Mouse (Mus musculus) embryonic facial prominence, embryonic 12.5 days (tissue): ENCODE data around the gene Frmd4a. TPM values are rescaled to one million over a fixed set of nuclear protein-coding genes. Genes with fewer than 3 reads are reported as not detected.
"Not testable (repeated sequence)": the region's sequence is repeated elsewhere in the genome, so short reads cannot be mapped to it uniquely, and the experiment has no call there.

ENCODE experiments used
- ATAC-seq: fragments of 200-750 bp; cut with Nextera tagmentation; 2 replicates; pipeline ENCODE4 v1.8.0; 2017; ENCODE audit not compliant: insufficient number of reproducible peaks, insufficient read depth, low FRiP score, low TSS enrichment
- H3K27ac ChIP-seq: fragments of 300-500 bp; sonication (generic); 2 replicates; pipeline ENCODE4 v1.5.1; 2016; ENCODE audit warnings: mild to moderate bottlenecking
- H3K27me3 ChIP-seq: fragments of 300-500 bp; sonication (generic); 2 replicates; pipeline ENCODE4 v1.6.1; 2016; ENCODE audit warnings: mild to moderate bottlenecking, moderate library complexity
- H3K36me3 ChIP-seq: fragments of 300-500 bp; sonication (generic); 2 replicates; pipeline ENCODE4 v1.6.1; 2016; ENCODE audit warnings: mild to moderate bottlenecking
- H3K4me1 ChIP-seq: fragments of 300-500 bp; sonication (generic); 2 replicates; pipeline ENCODE4 v1.6.1; 2016
- H3K4me2 ChIP-seq: fragments of 300-500 bp; sonication (generic); replicated peaks from 2 replicates; pipeline ENCODE4 v1.6.1; 2016; ENCODE audit warnings: mild to moderate bottlenecking, moderate library complexity
- H3K4me3 ChIP-seq: fragments of 300-500 bp; sonication (generic); 2 replicates; pipeline ENCODE4 v1.5.1; 2016; ENCODE audit warnings: mild to moderate bottlenecking
- H3K9ac ChIP-seq: fragments of 300-500 bp; sonication (generic); 2 replicates; pipeline ENCODE4 v1.6.1; 2016; ENCODE audit warnings: mild to moderate bottlenecking, moderate library complexity
- H3K9me3 ChIP-seq: fragments of 300-500 bp; sonication (generic); 2 replicates; pipeline ENCODE4 v1.6.1; 2016; ENCODE audit warnings: mild to moderate bottlenecking, moderate library complexity
- WGBS: fragments of 180-500 bp; shearing (Covaris S2); methylation state at CpG from one replicate; pipeline ENCODE4 v1.1.7; 2016; 5-methylcytosine and 5-hydroxymethylcytosine counted together
- polyA plus RNA-seq: library from polyadenylated mRNA; unstranded; fragments of >200 nt; fragmentation: Nextera tagmentation; extraction: Ambion mirVana; gene quantifications from 2 replicates; pipeline ENCODE4 v1.2.1, GENCODE M21; 2016

The Frmd4a gene
- polyA plus RNA-seq, 1 experiment from 2014 or later: 58.7 TPM

DNA sequence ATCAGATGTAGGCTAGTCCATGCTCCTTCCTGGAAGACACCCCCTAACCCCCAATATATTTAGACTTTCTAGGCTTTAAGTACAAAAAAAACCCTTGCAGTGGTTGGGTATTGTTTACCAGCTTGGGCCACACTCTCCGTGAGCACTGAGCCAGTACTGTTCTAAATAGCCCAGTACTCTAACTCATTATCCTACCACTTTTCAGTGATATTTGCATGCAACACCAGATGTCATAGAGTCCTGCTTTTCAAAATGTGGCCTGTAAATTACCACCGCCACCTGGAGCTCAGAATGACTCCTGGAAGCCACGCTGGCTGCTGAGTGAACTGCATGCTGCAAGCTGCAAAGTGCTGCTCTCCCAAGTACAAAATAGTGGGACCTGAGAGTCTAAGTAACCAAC, 590.7 kb downstream of the Frmd4a start:
- no peaks in the 10 kb centered on the region for H3K4me1 ChIP-seq
- ATAC-seq: no peak
- H3K9ac ChIP-seq: no peak overlapping the region
- 67% methylated on average over 3 of the region's 3 CpGs for WGBS
- no peak overlapping the region for H3K27ac ChIP-seq
- H3K36me3 ChIP-seq: peaks cover 97% of the 10 kb centered on the region
- H3K9me3 ChIP-seq: no peaks in the 10 kb centered on the region
- H3K4me2 ChIP-seq: no peak overlapping the region
- no peaks in the 10 kb centered on the region for H3K27me3 ChIP-seq
- H3K4me3 ChIP-seq: no peak overlapping the region

GRCm38 (mm10) chr2:4609433-4609832, 591.9 kb downstream of the Frmd4a start:
- WGBS: 87% methylated on average over 10 of the region's 10 CpGs
- no peak overlapping the region for H3K4me2 ChIP-seq
- peaks cover 89% of the 10 kb centered on the region for H3K36me3 ChIP-seq
- H3K9ac ChIP-seq: no peak overlapping the region
- no peak overlapping the region for H3K4me3 ChIP-seq
- H3K27ac ChIP-seq: no peak overlapping the region
- no peaks in the 10 kb centered on the region for H3K9me3 ChIP-seq
- no peaks in the 10 kb centered on the region for H3K27me3 ChIP-seq
- no peaks in the 10 kb centered on the region for H3K4me1 ChIP-seq
- no peak for ATAC-seq

DNA sequence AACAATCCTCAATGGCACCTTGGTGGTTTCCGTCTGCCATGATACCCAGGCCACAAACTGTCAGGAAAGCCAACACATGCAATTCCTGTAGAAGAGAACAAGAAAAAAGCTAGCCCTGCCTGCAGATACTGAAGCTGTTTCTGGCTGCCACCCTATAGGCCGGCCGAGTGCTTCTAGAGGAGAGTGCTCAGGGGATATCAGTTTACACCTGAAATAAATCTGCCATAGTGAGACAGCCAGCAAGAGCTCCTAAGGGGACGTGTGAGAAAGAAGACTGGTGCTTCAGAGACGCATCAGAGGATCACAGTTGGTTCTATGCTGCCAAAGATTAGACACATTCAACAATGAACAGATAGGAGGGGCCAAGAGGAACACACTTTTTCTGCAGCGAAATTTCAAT, 593.8 kb downstream of the Frmd4a start:
- Histone ChIP-seq H3K4me1 (no peaks in the 10 kb centered on the region), H3K4me2 (no peak overlapping the region), H3K9me3 (no peaks in the 10 kb centered on the region), H3K4me3 (no peak overlapping the region), H3K27me3 (no peaks in the 10 kb centered on the region), H3K9ac (no peak overlapping the region), H3K36me3 (peaks cover 71% of the 10 kb centered on the region), H3K27ac (no peak overlapping the region)
- no peak for ATAC-seq
- WGBS: 62% methylated on average over 6 of the region's 6 CpGs

- ATAC-seq: no peak
- Histone ChIP-seq H3K27ac (no peak overlapping the region), H3K4me3 (no peak overlapping the region), H3K36me3 (peaks cover 67% of the 10 kb centered on the region), H3K27me3 (no peaks in the 10 kb centered on the region), H3K9me3 (no peaks in the 10 kb centered on the region), H3K4me2 (no peak overlapping the region), H3K9ac (no peak overlapping the region), H3K4me1 (no peaks in the 10 kb centered on the region)
- WGBS: 91% methylated on average over 10 of the region's 10 CpGs
Measured at GRCm38 (mm10) chr2:4611704-4612103, 594.2 kb downstream of the Frmd4a start.

- not testable (repeated sequence) for ATAC-seq, H3K4me1 ChIP-seq, H3K27me3 ChIP-seq, H3K4me2 ChIP-seq, H3K9me3 ChIP-seq, H3K27ac ChIP-seq, H3K4me3 ChIP-seq, H3K9ac ChIP-seq
- WGBS: 50% methylated on average over 6 of the region's 6 CpGs
- peaks cover 40% of the 10 kb centered on the region for H3K36me3 ChIP-seq
Measured at GRCm38 (mm10) chr2:4614276-4614929, 596.9 kb downstream of the Frmd4a start.

DNA sequence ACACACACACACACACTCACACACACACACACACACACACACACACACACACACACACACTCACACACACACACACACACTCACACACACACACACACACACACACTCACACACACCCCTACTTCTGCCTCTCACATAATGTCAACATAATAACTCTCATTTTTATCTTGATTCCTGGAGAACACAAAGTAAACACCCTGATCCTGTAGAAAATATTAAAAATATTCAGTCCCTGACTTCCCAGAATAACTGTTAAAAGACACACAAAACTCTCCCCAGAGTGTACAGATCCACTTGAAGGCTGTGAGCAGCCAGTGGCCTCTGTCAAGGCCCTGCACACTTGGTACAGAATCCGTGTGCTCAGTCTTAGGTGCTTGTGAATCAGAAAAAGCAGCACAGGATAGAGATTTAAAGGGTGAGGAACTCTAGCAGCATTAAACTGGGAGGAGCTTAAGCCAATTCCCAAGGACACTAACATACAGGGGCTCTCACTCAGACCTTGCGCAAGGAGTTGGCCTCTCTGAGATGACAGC, 597.6 kb downstream of the Frmd4a start:
- 88% methylated on average over 2 of the region's 2 CpGs for WGBS
- Histone ChIP-seq H3K27me3 (no peaks in the 10 kb centered on the region), H3K4me3 (no peak overlapping the region), H3K4me2 (no peak overlapping the region), H3K36me3 (peaks cover 34% of the 10 kb centered on the region), H3K9ac (no peak overlapping the region), H3K4me1 (peaks cover 5% of the 10 kb centered on the region; the same call in 1 of the 2 replicates), H3K27ac (0 out of 2 replicates have a peak overlapping the region, but pooled peaks have one; percentile 25), H3K9me3 (no peaks in the 10 kb centered on the region)
- ATAC-seq: no peak

DNA sequence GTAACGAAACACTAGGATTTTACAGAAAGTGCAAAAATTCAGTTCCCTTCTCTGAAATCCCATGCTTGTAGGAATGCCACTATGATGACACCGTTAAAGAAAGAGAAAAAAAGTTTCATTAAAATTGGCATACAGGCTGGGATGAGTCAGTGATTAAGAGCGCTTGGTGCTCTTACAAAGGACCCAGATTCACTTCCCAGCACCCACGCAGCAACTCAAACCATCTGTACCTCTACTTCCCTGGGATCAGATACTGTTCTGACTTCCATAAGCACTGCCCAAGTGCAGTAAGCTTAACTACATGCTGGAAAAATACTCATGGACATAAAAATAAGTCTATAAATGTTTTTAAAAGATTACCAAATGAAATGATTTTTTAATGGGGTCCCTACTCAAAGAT, 599.5 kb downstream of the Frmd4a start:
- 90% methylated on average over 4 of the region's 4 CpGs for WGBS
- Histone ChIP-seq H3K9ac (no peak overlapping the region), H3K4me2 (no peak overlapping the region), H3K27me3 (no peaks in the 10 kb centered on the region), H3K9me3 (no peaks in the 10 kb centered on the region), H3K36me3 (peaks cover 16% of the 10 kb centered on the region), H3K27ac (no peak overlapping the region), H3K4me3 (no peak overlapping the region), H3K4me1 (peaks cover 22% of the 10 kb centered on the region)
- ATAC-seq: no peak

GRCm38 (mm10) chr2:4619126-4619525, 601.6 kb downstream of the Frmd4a start:
- H3K27me3 ChIP-seq, H3K9ac ChIP-seq, H3K27ac ChIP-seq, ATAC-seq, H3K4me3 ChIP-seq, H3K4me2 ChIP-seq, H3K9me3 ChIP-seq: not testable (repeated sequence)
- peaks cover 16% of the 10 kb centered on the region for H3K36me3 ChIP-seq
- H3K4me1 ChIP-seq: peaks cover 22% of the 10 kb centered on the region

DNA sequence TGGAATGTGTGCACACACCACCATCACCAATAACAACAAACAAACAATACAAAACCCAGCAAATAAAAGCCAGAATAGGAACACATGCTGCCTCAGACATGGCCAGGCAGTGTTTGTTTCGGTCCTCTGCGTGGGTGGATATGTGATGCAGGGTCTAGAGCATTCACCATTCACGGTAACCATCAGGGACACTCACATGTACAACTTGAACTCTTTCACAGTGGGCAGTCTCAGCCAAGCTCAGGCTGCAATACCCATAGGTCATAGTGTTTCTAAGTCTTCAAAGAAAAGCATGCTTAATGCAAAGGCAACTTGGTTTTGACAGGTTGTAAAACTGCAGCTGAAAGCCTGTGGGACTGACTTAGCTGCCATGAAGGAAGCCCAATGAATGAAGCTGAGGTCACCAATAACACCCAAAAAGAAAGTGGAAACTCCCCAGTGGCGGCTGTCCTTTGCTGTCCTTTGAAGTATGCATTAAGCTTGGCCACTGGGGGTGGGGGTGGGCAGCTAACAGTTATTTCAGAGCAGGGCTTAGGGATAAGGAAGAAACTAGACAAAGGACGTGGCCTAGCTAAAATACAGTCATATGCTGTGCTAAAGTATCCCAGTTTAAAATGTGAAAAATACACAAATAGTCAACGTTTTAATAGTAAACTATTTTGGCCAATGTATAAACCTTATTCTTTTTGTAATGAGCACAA, 602.5 kb downstream of the Frmd4a start:
- H3K4me1 ChIP-seq: peaks cover 22% of the 10 kb centered on the region
- H3K9ac ChIP-seq: no peak overlapping the region
- no peak overlapping the region for H3K4me2 ChIP-seq
- no peaks in the 10 kb centered on the region for H3K27me3 ChIP-seq
- no peak for ATAC-seq
- H3K36me3 ChIP-seq: peaks cover 21% of the 10 kb centered on the region
- H3K4me3 ChIP-seq: no peak overlapping the region
- WGBS: 64% methylated on average over 6 of the region's 6 CpGs
- H3K27ac ChIP-seq: peak overlapping the region; percentile 80; the same call in 1 of the 2 replicates
- H3K9me3 ChIP-seq: no peaks in the 10 kb centered on the region

GRCm38 (mm10) chr2:4620640-4621401, 603.3 kb downstream of the Frmd4a start:
- 52% methylated on average over 12 of the region's 12 CpGs for WGBS
- 0 out of 2 replicates have a peak, but pooled peaks have one; percentile 41 for ATAC-seq
- H3K4me3 ChIP-seq: no peak overlapping the region
- H3K27ac ChIP-seq: peak overlapping the region; percentile 80
- H3K4me2 ChIP-seq: no peak overlapping the region
- H3K36me3 ChIP-seq: peaks cover 21% of the 10 kb centered on the region
- H3K27me3 ChIP-seq: no peaks in the 10 kb centered on the region
- H3K9me3 ChIP-seq: no peaks in the 10 kb centered on the region
- H3K4me1 ChIP-seq: peaks cover 22% of the 10 kb centered on the region
- H3K9ac ChIP-seq: no peak overlapping the region

- no peaks in the 10 kb centered on the region for H3K27me3 ChIP-seq
- peak overlapping the region; percentile 80 for H3K27ac ChIP-seq
- WGBS: 69% methylated on average over 3 of the region's 3 CpGs
- no peak overlapping the region for H3K4me2 ChIP-seq
- ATAC-seq: no peak; the same call in 1 of the 2 replicates
- H3K4me1 ChIP-seq: peaks cover 22% of the 10 kb centered on the region
- no peak overlapping the region for H3K4me3 ChIP-seq
- H3K36me3 ChIP-seq: peaks cover 25% of the 10 kb centered on the region
- no peak overlapping the region for H3K9ac ChIP-seq
- H3K9me3 ChIP-seq: no peaks in the 10 kb centered on the region
Measured at GRCm38 (mm10) chr2:4621471-4621985, 604.0 kb downstream of the Frmd4a start.
